Mouse (Mus musculus) thymus, postnatal 4 days (tissue): ENCODE data around the gene Stkld1.
"Not testable (repeated sequence)": the region's sequence is repeated elsewhere in the genome, so short reads cannot be mapped to it uniquely, and the experiment has no call there.

Experiments used
- DNase-seq: peaks from one replicate; pipeline ENCODE4 v3.0.0; 2021

Gene Stkld1

DNA sequence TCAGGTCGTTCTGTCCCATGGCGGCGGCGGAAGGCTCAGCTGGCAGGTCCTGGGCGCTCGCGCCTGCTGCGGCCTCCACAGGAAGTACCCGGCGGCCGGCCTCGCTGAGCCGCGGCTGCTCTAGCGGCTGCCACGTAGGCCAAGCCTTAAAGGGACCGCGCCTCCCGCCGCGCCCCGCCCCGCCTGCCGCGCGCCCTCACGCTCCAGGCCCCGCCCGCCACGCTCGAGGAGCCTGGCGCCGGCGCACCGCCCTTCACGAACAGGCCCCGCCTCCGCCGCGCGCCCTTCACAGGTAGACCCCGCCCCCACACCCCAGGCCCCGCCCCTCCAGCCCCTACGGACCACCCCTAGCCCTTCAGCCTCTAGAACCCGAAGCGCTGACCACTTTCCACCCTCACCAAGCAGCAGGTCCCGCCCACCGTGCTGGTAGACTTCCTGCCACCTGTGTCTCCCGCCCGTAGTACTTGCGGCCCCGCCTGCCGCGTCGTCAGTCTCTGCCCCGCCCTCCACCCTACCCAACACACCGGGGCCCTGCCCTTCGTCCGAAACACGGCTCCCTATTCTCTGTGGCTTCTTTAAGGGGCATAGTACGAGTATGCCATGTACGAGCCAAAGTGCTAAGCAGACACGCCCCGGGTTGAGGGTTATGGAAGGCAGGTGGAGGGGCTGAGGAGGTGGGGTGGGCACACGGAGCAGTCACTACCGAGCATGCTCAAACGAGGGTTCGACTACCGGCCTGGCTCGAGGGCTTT lies at the start of gene Stkld1, which contains the start of gene Surf4:
Gene Stkld1 (plus strand): TSS at position 744 of the 752 bp plus-strand sequence.
Gene Surf4 (minus strand): TSS at position 625 of the 752 bp plus-strand sequence.
- peak; percentile 98 for DNase-seq

GRCm38 (mm10) chr2:26885541-26885940 lies 48.3 kb upstream of the Stkld1 start:
- DNase-seq = not testable (repeated sequence)

DNA sequence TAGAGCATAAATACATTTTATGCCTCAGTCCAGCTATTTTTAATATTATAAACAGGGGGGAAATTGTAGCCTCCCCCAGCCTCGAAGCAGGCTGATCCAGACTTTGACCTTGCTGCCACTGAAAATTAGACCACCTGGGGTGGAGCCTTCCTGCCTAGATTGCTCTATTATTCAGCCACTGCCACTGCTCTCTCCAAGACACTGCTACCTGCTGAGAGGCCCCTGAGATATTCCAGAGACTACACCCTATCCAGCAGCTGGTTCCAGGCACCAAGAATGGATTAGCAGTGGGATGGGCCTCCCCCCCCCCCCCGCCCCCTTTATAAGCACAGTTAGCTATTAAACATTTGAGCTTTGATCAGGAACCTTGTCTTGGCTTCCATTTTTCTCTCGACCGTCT lies 47.7 kb upstream of the Stkld1 start:
- DNase-seq = not testable (repeated sequence)

- DNase-seq = no peak
Observed at GRCm38 (mm10) chr2:26895898-26896297, 37.9 kb upstream of the Stkld1 start.

- DNase-seq = no peak
Observed at GRCm38 (mm10) chr2:26900731-26901130, 33.1 kb upstream of the Stkld1 start.

GRCm38 (mm10) chr2:26901834-26902400 lies 31.9 kb upstream of the Stkld1 start:
- DNase-seq = peak; percentile 24

DNA sequence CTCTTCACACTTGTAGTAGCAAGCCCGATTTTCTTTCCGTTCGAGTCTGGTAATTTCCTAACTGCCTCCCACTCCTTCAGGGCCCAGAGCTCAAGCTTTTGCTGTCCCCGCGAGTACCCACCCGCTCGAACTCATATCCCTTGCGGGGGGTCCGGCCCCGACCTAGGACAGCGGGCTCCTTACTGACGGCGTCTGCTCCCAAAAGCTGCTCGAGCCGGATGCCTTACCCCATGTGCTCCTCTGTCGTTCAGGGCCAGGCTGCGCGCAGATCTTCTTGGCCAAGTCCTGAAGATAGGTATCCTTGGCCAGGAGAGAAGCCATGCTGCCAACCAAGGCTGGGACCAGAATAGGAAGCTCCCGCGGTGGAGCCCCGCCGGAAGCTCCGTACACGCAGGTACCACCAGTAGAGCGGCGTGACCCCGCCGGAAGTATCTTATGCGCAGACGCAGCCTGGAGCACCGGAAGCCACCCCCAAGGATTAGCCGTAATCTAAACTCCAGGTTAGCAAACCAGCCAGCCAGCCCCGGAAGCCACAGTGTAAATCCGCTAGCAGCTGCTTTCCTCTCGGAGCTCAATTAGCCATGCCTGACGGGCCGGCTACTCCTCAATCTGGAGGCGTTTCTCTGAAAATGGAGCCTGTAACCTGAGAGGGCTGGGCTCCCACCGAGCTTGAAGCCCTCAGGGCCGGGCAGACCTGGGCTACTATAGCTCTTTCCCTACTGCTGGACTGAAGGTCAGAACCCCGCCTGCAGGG lies 31.2 kb upstream of the Stkld1 start, which contains the start of gene Surf6:
Gene Surf6 (minus strand): TSS at position 413 of the 754 bp plus-strand sequence.
- peak; percentile 93 for DNase-seq

DNA sequence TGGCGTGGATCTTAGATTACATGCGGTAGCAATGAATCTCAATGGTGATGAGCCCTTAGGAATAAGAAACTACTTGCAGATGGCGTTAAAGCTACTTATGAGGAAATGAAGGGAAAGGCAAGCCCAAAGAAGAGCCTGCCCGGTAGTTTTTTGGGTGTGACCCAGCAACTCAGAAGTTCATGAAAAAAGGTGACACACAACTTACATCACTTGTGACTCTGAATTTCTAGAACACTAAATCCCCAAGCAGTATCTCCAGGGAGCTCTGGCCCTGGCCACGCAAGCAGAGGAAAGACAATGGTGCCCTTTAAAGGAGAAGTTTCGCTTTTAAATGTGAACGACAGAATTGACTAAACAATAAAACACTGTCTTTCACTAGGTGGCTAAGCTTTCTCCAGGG lies 30.5 kb upstream of the Stkld1 start:
- DNase-seq = peak; percentile 15

GRCm38 (mm10) chr2:26905936-26906335 lies 27.9 kb upstream of the Stkld1 start:
- DNase-seq = peak; percentile 3

- peak; percentile 4 for DNase-seq
Observed at GRCm38 (mm10) chr2:26906431-26906830, 27.4 kb upstream of the Stkld1 start.

GRCm38 (mm10) chr2:26907109-26907508 lies 26.7 kb upstream of the Stkld1 start:
- DNase-seq = peak; percentile 69

- peak; percentile 68 for DNase-seq
Observed at GRCm38 (mm10) chr2:26908710-26909386, 25.0 kb upstream of the Stkld1 start.

GRCm38 (mm10) chr2:26909387-26909784 lies 24.5 kb upstream of the Stkld1 start:
- DNase-seq = no peak

DNA sequence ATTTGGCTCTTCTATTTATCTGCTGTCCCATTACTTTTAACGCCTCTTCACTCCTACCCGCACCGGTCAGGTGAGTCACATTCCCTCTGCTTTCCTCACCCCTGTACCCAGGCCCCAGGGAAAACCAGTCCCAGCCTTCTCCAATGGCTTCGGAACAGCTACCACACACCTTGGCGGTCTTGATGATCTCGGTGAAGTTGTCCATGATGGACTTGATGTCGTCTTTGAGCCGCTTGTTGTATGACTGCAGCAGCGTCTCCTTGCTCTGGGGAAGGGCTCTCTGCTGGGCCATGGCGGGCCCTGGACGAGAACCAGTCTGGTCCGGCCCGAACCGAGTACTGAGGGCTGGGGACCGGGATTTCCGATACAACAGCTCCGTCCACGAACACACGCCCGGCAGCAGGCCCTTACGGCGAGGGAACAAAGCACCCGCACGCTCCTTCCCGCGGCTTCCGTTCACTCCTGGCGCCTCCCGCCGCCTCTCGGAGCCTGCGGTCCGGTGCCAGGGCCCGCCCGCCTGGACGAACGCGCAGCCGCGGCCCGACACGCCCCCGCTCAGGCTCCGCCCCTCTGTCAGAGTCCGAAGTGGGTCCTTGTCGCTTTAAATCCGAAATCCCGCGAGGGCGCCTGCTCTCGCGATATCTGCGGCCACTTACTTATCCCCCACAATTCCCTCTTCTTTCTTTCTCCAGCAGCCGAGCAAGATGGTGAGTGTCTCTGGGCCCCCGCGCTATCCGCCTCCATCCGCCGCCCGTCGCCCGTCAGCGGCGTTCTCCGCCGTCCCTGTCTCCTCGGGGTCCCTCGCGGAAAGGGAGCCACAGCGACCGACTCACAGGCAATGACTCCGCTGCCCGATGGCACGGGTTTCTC lies 23.5 kb upstream of the Stkld1 start, which contains the start of the genes Med22 and Rpl7a:
Gene Med22 (minus strand): TSS at position 554 of the 870 bp plus-strand sequence.
Gene Rpl7a (plus strand): TSS at position 641 of the 870 bp plus-strand sequence.
- DNase-seq = peak; percentile 100

DNA sequence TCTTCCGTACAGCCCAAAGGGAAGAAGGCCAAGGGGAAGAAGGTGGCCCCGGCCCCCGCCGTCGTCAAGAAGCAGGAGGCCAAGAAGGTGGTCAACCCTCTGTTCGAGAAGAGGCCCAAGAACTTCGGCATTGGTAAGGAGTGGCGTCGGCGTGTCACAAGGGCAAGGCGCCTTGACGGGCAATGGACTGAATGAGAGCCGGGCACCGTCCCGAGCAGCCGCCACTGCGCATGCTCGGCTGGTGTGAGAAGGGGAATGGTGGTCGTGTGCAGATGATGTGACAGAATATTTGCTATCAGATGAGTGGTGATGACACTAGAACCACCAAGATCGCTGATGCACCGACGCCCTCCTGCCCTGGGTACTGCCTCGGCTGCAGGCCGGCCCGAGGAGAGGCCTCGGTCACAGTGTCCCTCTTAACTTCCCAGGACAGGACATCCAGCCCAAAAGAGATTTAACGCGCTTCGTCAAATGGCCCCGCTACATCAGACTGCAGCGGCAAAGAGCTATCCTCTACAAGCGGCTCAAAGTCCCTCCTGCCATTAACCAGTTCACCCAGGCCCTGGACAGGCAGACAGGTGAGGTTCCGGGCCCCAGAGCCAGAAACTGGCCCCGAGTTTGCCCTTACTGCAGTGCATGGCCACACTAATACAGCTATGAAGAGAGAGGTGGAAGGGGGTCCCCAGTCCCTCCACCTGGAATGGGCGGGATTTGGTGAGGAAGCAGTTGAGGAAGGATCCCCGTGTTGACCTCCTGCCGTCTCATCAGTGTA lies 22.7 kb upstream of the Stkld1 start:
- peak; percentile 81 for DNase-seq

- no peak for DNase-seq
Observed at GRCm38 (mm10) chr2:26912253-26912770, 21.5 kb upstream of the Stkld1 start.

DNA sequence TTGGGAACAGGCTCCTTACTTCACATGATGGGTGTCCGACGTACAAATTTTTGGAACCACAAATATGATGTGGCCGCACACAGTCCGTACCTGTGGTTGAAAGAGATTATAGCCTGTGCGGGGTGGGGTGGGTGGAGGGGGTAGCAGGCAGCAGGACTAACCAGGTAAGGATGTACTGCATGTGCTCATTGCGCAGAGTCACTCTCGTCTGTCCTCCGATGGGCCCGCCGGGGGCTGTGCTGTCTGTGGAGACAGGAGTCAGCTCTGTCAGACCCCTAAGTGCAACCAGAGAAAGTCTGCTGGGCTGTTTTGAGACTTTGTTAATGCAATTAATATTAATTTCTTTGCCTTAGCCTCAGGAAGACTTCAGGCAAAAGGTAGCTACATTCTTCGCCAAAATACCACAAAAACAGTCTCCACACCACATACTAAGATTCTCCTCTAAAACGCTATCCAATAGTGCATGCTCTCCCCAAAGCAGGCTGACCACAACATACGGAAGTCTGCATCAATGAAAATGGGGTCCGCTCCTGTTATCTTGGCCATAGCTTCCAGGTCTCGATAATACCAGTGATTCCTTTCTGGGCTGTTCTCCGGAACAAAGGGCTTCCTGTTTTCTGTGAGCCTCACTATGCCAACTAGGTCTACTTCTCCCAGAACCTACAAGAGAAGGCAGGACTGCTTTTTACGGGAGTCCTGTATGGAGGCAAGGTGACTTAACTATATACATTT lies 20.3 kb upstream of the Stkld1 start:
- DNase-seq = no peak

- DNase-seq = no peak
Observed at GRCm38 (mm10) chr2:26914148-26914941, 19.5 kb upstream of the Stkld1 start.
